Mouse (Mus musculus) hindbrain, postnatal 0 days (tissue): Measurements from ENCODE around the gene Slc27a3. TPM values are rescaled to one million over a fixed set of nuclear protein-coding genes. Genes with fewer than 3 reads are reported as not detected.

ENCODE experiments used
- ATAC-seq: fragments of 200-750 bp; cut with Nextera tagmentation; 2 replicates; pipeline ENCODE4 v1.8.0; 2017; ENCODE audit warnings: mild to moderate bottlenecking, moderate TSS enrichment, moderate library complexity
- DNase-seq: peaks from one replicate; pipeline ENCODE4 v3.0.0-alpha.2; 2015; ENCODE audit warnings: low spot score
- H3K27ac ChIP-seq: fragments of 300-500 bp; sonication (generic); 2 replicates; pipeline ENCODE4 v1.5.1; 2014; ENCODE audit warnings: mild to moderate bottlenecking
- H3K27me3 ChIP-seq: fragments of 300-500 bp; sonication (generic); 2 replicates; pipeline ENCODE4 v1.6.1; 2014; ENCODE audit warnings: low read length, mixed read lengths; ENCODE audit not compliant: insufficient read depth
- H3K36me3 ChIP-seq: fragments of 300-500 bp; sonication (generic); 2 replicates; pipeline ENCODE4 v1.6.1; 2014; ENCODE audit warnings: low read length, mixed read lengths; ENCODE audit not compliant: insufficient read depth
- H3K4me1 ChIP-seq: fragments of 300-500 bp; sonication (generic); 2 replicates; pipeline ENCODE4 v1.6.1; 2014; ENCODE audit warnings: antibody characterized with exemption, low read length, mixed read lengths; ENCODE audit not compliant: insufficient read depth
- H3K4me2 ChIP-seq: fragments of 300-500 bp; sonication (generic); 2 replicates; pipeline ENCODE4 v1.6.1; 2014; ENCODE audit warnings: low read depth, mild to moderate bottlenecking, low read length, moderate library complexity, mixed read lengths
- H3K4me3 ChIP-seq: fragments of 300-500 bp; sonication (generic); 2 replicates; pipeline ENCODE4 v1.5.1; 2014; ENCODE audit warnings: low read length
- H3K9ac ChIP-seq: fragments of 300-500 bp; sonication (generic); replicated peaks from 2 replicates; pipeline ENCODE4 v1.6.1; 2014; ENCODE audit warnings: mild to moderate bottlenecking, low read length, moderate library complexity, mixed read lengths
- H3K9me3 ChIP-seq: fragments of 300-500 bp; sonication (generic); 2 replicates; pipeline ENCODE4 v1.6.1; 2016; ENCODE audit warnings: low read length, mixed read lengths
- CTCF ChIP-seq: IDR thresholded peaks from 2 replicates; pipeline ENCODE4 v1.5.1; 2016; ENCODE audit warnings: antibody characterized with exemption, control low read depth, low read depth
- WGBS: fragments of 180-500 bp; shearing (Covaris S2); extraction: QIAGEN DNeasy Blood & Tissue Kit; methylation state at CpG from one replicate; pipeline ENCODE4 v1.1.7; 2014; 5-methylcytosine and 5-hydroxymethylcytosine counted together
- polyA plus RNA-seq: library from polyadenylated mRNA; unstranded; fragments of >200 nt; fragmentation: Nextera tagmentation; extraction: Ambion mirVana; gene quantifications from 2 replicates; pipeline ENCODE4 v1.2.1, GENCODE M21; 2015
- total RNA-seq: library from RNA; depleted of rRNA; stranded (reverse); fragments of >200 nt; gene quantifications from 2 replicates; pipeline ENCODE4 v1.2.3, GENCODE M21; 2014

Gene Slc27a3
- total and polyA plus RNA-seq, 2 experiments from 2014 or later: 30.3 to 85.1 TPM

- Histone ChIP-seq H3K4me3 (no peak overlapping the region), H3K9me3 (no peaks in the 10 kb centered on the region), H3K27me3 (no peaks in the 10 kb centered on the region), H3K36me3 (no peaks in the 10 kb centered on the region), H3K27ac (no peak overlapping the region), H3K4me1 (peaks cover 13% of the 10 kb centered on the region), H3K4me2 (no peak overlapping the region), H3K9ac (no peak overlapping the region)
- DNase-seq (no peak), ATAC-seq (no peak)
- TF ChIP-seq CTCF: no peak
- WGBS: 85% methylated on average over 3 of the region's 3 CpGs
Observed at GRCm38 (mm10) chr3:90429576-90429975, 39.8 kb upstream of the Slc27a3 start.

DNA sequence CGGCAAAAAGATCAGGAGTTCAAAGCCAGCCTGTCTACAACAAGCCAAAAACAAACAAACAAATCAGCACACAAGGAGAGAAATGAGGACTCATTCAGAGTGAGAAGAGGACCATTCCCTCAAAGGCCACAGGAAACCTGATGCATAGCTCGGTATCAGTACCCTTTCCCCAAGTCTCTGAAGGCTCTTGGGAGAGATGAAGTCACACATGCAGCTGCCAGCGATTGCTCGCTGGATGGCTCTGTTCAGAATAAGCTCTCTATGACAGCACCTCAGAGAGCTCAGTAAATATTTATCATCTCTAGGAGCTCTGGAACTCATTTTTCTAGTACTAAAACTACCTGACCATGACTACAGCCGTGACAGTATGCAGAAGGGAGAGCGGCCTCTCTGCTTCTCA is 38.4 kb upstream of the Slc27a3 start:
- Histone ChIP-seq H3K27ac (no peak overlapping the region), H3K4me3 (no peak overlapping the region), H3K4me2 (no peak overlapping the region), H3K36me3 (peaks cover 8% of the 10 kb centered on the region; the same call in 1 of the 2 replicates), H3K9ac (no peak overlapping the region), H3K4me1 (peaks cover 13% of the 10 kb centered on the region), H3K27me3 (no peaks in the 10 kb centered on the region), H3K9me3 (no peaks in the 10 kb centered on the region)
- no peak for DNase-seq
- ATAC-seq: no peak
- no peak for TF ChIP-seq CTCF
- WGBS: 87% methylated on average over 6 of the region's 6 CpGs

DNA sequence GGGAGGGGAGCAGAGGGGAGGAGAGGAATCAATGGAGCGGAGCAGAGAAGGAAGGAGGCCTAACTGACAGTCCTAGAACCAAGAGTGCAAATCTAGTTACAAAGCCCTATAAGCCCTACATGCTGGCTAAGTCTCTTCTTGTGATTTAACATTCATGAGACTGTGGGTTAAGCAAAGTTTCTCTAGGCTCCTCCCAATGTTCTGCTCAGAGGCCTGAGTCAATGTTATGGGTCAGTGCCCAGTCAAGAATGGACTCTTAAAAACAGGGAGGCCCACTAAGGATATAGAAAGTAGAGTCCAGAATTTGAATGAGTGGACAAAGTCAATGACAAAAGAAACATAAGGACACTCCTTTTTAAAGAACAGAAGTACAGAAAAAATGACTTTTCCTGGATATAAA is 37.8 kb upstream of the Slc27a3 start:
- Histone ChIP-seq H3K27ac (no peak overlapping the region), H3K4me1 (peaks cover 13% of the 10 kb centered on the region; the same call in 1 of the 2 replicates), H3K9ac (no peak overlapping the region), H3K4me2 (no peak overlapping the region), H3K36me3 (peaks cover 14% of the 10 kb centered on the region; the same call in 1 of the 2 replicates), H3K4me3 (no peak overlapping the region), H3K27me3 (no peaks in the 10 kb centered on the region), H3K9me3 (no peaks in the 10 kb centered on the region)
- no peak for TF ChIP-seq CTCF
- DNase-seq (no peak), ATAC-seq (no peak)
- WGBS: 64% methylated on average over 1 of the region's 1 CpGs

GRCm38 (mm10) chr3:90425499-90425898 is 35.8 kb upstream of the Slc27a3 start:
- ATAC-seq (no peak), DNase-seq (no peak)
- H3K4me2 ChIP-seq: no peak overlapping the region
- WGBS: 98% methylated on average over 2 of the region's 2 CpGs
- H3K27ac ChIP-seq: no peak overlapping the region
- H3K9me3 ChIP-seq: no peaks in the 10 kb centered on the region
- no peak overlapping the region for H3K9ac ChIP-seq
- TF ChIP-seq CTCF: no peak
- H3K4me3 ChIP-seq: no peak overlapping the region
- H3K27me3 ChIP-seq: no peaks in the 10 kb centered on the region
- peaks cover 21% of the 10 kb centered on the region; the same call in 1 of the 2 replicates for H3K36me3 ChIP-seq
- H3K4me1 ChIP-seq: no peaks in the 10 kb centered on the region

DNA sequence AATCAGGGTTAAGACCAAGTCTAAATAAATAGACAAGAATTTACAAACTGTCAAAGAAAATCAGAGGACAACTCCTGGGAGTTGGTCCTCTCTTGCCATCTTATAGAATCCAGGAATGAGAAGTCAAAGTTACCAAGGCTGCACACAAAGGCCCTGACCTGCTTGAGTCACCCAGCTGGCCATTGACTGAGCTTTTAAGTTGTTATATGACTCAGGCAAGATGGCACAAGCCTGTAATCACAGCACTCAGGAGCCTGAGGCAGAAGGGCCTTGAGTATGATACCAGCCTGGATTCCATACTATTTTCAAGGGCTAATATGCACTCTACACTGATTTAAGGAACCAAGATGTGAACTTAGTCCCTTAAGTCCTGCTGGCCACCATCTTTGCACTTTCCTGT is 33.8 kb upstream of the Slc27a3 start:
- Histone ChIP-seq H3K27ac (no peak overlapping the region), H3K4me2 (no peak overlapping the region), H3K4me3 (no peak overlapping the region), H3K27me3 (no peaks in the 10 kb centered on the region), H3K9ac (no peak overlapping the region), H3K4me1 (no peaks in the 10 kb centered on the region), H3K36me3 (peaks cover 29% of the 10 kb centered on the region; the same call in 1 of the 2 replicates), H3K9me3 (no peaks in the 10 kb centered on the region)
- no peak for DNase-seq
- ATAC-seq: no peak
- TF ChIP-seq CTCF: no peak

DNA sequence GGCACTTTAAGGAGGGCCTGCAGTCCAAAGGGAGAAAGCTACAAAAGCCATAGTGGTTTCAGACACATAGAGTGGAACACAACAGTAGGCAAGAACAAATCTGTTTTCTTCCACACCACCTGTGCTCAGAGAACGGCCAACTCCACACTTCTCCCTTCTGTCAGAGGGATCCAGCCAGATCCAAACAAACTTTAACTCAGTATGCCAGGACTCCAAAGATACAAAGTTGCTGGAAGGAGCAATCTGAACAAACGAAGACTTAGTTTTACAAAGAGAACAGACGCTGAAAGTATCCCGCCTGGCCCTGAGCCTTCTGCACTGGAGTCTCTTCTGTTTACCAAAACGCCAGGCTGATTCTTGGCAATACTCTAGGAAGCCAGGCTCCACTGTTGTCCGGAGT is 31.0 kb upstream of the Slc27a3 start:
- ATAC-seq: no peak
- 83% methylated on average over 6 of the region's 6 CpGs for WGBS
- peaks cover 50% of the 10 kb centered on the region for H3K36me3 ChIP-seq

GRCm38 (mm10) chr3:90413011-90413396 is 23.3 kb upstream of the Slc27a3 start:
- DNase-seq (no peak), ATAC-seq (peak; percentile 32)
- 79% methylated on average over 3 of the region's 3 CpGs for whole genome bisulfite sequencing
- Histone ChIP-seq H3K4me2 (no peak overlapping the region), H3K27me3 (no peaks in the 10 kb centered on the region), H3K36me3 (peaks cover 55% of the 10 kb centered on the region), H3K27ac (no peak overlapping the region), H3K4me1 (no peaks in the 10 kb centered on the region), H3K9me3 (no peaks in the 10 kb centered on the region), H3K4me3 (no peak overlapping the region), H3K9ac (no peak overlapping the region)
- TF ChIP-seq CTCF: no peak

More for the DNA sequence above, 31.0 kb upstream of the Slc27a3 start:
- Histone ChIP-seq H3K4me2 (no peak overlapping the region), H3K4me3 (no peak overlapping the region), H3K27me3 (no peaks in the 10 kb centered on the region), H3K9me3 (no peaks in the 10 kb centered on the region), H3K27ac (no peak overlapping the region), H3K9ac (no peak overlapping the region), H3K4me1 (no peaks in the 10 kb centered on the region)
- TF ChIP-seq CTCF: no peak
- DNase-seq: no peak
